Mouse (Mus musculus) spleen, postnatal 36 days (tissue): ENCODE results near the gene Dop1b.
"Not testable (repeated sequence)": the region's sequence is repeated elsewhere in the genome, so short reads cannot be mapped to it uniquely, and the experiment has no call there.

Source experiments
- DNase-seq, 2 experiments: peaks; one replicate each; pipeline ENCODE4 v3.0.0; 2022; ENCODE audit warnings: low spot score in 2 of 2, mixed read lengths in 1 of 2

Dop1b gene

GRCm38 (mm10) chr16:93711411-93712188 lies at the start of gene Dop1b:
TSS of gene Dop1b (plus strand) at chr16:93711904.
- DNase-seq: peak; percentile 97 to 98

- DNase-seq: no peak
Observed at GRCm38 (mm10) chr16:93667976-93668375, 43.7 kb upstream of the Dop1b start.

- no peak for DNase-seq
Observed at GRCm38 (mm10) chr16:93669521-93669920, 42.2 kb upstream of the Dop1b start.

- DNase-seq: not testable (repeated sequence)
Observed at GRCm38 (mm10) chr16:93670466-93670865, 41.2 kb upstream of the Dop1b start.

GRCm38 (mm10) chr16:93671064-93671463 lies 40.6 kb upstream of the Dop1b start:
- no peak for DNase-seq

GRCm38 (mm10) chr16:93676376-93676775 lies 35.3 kb upstream of the Dop1b start:
- no peak for DNase-seq

- no peak for DNase-seq
Observed at GRCm38 (mm10) chr16:93678206-93678605, 33.5 kb upstream of the Dop1b start.

GRCm38 (mm10) chr16:93679165-93679564 lies 32.5 kb upstream of the Dop1b start:
- DNase-seq: no peak

- DNase-seq: no peak
Observed at GRCm38 (mm10) chr16:93682156-93682688, 29.5 kb upstream of the Dop1b start.

GRCm38 (mm10) chr16:93682689-93683507 lies 28.8 kb upstream of the Dop1b start, which contains the start of gene Cbr3:
TSS of gene Cbr3 (plus strand) at chr16:93683215.
- DNase-seq: peak; percentile 73 to 74

GRCm38 (mm10) chr16:93683508-93684236 lies 28.0 kb upstream of the Dop1b start:
- peak in 1 of 2 experiments; percentile 14 for DNase-seq

- DNase-seq: no peak
Observed at GRCm38 (mm10) chr16:93684441-93684840, 27.3 kb upstream of the Dop1b start.

GRCm38 (mm10) chr16:93685783-93686182 lies 25.9 kb upstream of the Dop1b start:
- not testable (repeated sequence) for DNase-seq

- DNase-seq: no peak
Observed at GRCm38 (mm10) chr16:93686421-93686820, 25.3 kb upstream of the Dop1b start.

GRCm38 (mm10) chr16:93686945-93687344 lies 24.8 kb upstream of the Dop1b start:
- no peak for DNase-seq

GRCm38 (mm10) chr16:93691206-93691841 lies 20.4 kb upstream of the Dop1b start:
- no peak for DNase-seq

GRCm38 (mm10) chr16:93692744-93693143 lies 19.0 kb upstream of the Dop1b start:
- DNase-seq: no peak

- no peak for DNase-seq
Observed at GRCm38 (mm10) chr16:93707116-93707515, 4.6 kb upstream of the Dop1b start.

GRCm38 (mm10) chr16:93709217-93709616 lies 2.5 kb upstream of the Dop1b start:
- no peak for DNase-seq

- DNase-seq: peak; percentile 70 to 78
Observed at GRCm38 (mm10) chr16:93710924-93711323, 780 bp upstream of the Dop1b start.

GRCm38 (mm10) chr16:93712189-93712885 lies 633 bp downstream of the Dop1b start:
- peak in 1 of 2 experiments; percentile 45 for DNase-seq
